Mouse (Mus musculus) kidney, adult 2 months (tissue): ENCODE results near the gene Muc20. TPM values are rescaled to one million over a fixed set of nuclear protein-coding genes. Genes with fewer than 3 reads are reported as not detected.

Source experiments
- DNase-seq: peaks from one replicate; pipeline ENCODE4 v3.0.0; 2021
- H3K27ac ChIP-seq: fragments of 200-500 bp; 2 replicates; pipeline ENCODE4 v1.5.1; 2012; ENCODE audit warnings: low read depth, low read length, control low read depth, inconsistent platforms; ENCODE audit not compliant: insufficient read depth
- H3K27me3 ChIP-seq: fragments of 200-500 bp; replicated peaks from 2 replicates; pipeline ENCODE4 v1.6.1; 2012; ENCODE audit warnings: mild to moderate bottlenecking, moderate library complexity, low read length, inconsistent platforms; ENCODE audit not compliant: control insufficient read depth, insufficient read depth
- H3K36me3 ChIP-seq: fragments of 200-500 bp; 2 replicates; pipeline ENCODE4 v1.6.1; 2012; ENCODE audit warnings: mild to moderate bottlenecking, moderate library complexity, low read length, inconsistent platforms; ENCODE audit not compliant: control insufficient read depth, insufficient read depth
- H3K4me1 ChIP-seq: fragments of 200-500 bp; 2 replicates; pipeline ENCODE4 v1.6.1; 2011; ENCODE audit warnings: low read length; ENCODE audit not compliant: control insufficient read depth, insufficient read depth
- H3K4me3 ChIP-seq: fragments of 200-500 bp; 2 replicates; pipeline ENCODE4 v1.5.1; 2011; ENCODE audit warnings: mild to moderate bottlenecking, low read depth, low read length, control low read depth; ENCODE audit not compliant: insufficient read depth
- CTCF ChIP-seq: fragments of 200-500 bp; conservative IDR thresholded peaks from 2 replicates; pipeline ENCODE4 v1.5.1; 2011; ENCODE audit warnings: low read depth, mild to moderate bottlenecking, control low read depth, low read length, moderate library complexity, mixed read lengths; ENCODE audit not compliant: insufficient read depth, insufficient read length
- POLR2A ChIP-seq: fragments of 200-500 bp; IDR thresholded peaks from one replicate; pipeline ENCODE4 v1.6.1; 2011; ENCODE audit warnings: low read depth, low read length, control low read depth
- WGBS: fragments of 180-500 bp; shearing (Covaris S2); methylation state at CpG from one replicate; pipeline ENCODE4 v1.1.7; 2018; 5-methylcytosine and 5-hydroxymethylcytosine counted together
- polyA plus RNA-seq: library from polyadenylated mRNA; depleted of rRNA; stranded (reverse); fragments of >200 nt; gene quantifications from 2 replicates; pipeline ENCODE4 v1.2.3, GENCODE M21; 2012; rRNA removed

Muc20 gene
- 39.2 and 41.8 TPM in 2 replicates for polyA plus RNA-seq

GRCm38 (mm10) chr16:32797426-32797689 lies at the start of gene Muc20:
Muc20 (minus strand) TSS chr16:32797435.
- WGBS = 44% methylated on average over 3 of the region's 3 CpGs
- no peaks in the 10 kb centered on the region for H3K4me1 ChIP-seq
- no peaks in the 10 kb centered on the region for H3K27me3 ChIP-seq
- H3K36me3 ChIP-seq = no peaks in the 10 kb centered on the region
- no peak for DNase-seq
- no peak within 1 kb of the TSS for H3K4me3 ChIP-seq
- TF ChIP-seq POLR2A = no peak
- no peak for TF ChIP-seq CTCF
- H3K27ac ChIP-seq = no peak within 1 kb of the TSS

DNA sequence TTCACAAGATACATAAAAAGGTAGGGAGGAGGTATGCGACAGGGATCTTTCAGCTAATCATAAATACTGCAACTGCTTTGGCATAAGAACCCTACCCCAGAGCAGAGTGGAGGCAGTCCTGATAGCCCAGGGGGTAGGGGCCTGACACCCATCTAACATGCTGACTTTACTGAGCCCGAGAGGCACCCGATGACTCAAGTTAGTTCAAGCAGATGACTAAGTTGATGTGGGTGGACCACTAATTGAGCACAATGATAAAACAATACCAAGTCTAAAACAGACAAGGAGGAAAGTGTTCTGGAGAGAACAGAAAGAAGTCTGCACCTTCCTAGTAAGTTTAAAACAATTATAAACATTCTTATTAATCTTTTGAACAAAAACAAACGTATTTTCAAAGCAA lies 34.3 kb upstream of the Muc20 start:
- H3K36me3 ChIP-seq = no peaks in the 10 kb centered on the region; the same call in none of the 2 replicates
- H3K27ac ChIP-seq = no peak overlapping the region
- DNase-seq = no peak
- TF ChIP-seq POLR2A (no peak), CTCF (no peak)
- H3K4me1 ChIP-seq = no peaks in the 10 kb centered on the region
- H3K4me3 ChIP-seq = no peak overlapping the region
- 90% methylated on average over 4 of the region's 4 CpGs for WGBS
- H3K27me3 ChIP-seq = no peaks in the 10 kb centered on the region

GRCm38 (mm10) chr16:32829104-32829503 lies 31.9 kb upstream of the Muc20 start:
- no peaks in the 10 kb centered on the region; the same call in none of the 2 replicates for H3K36me3 ChIP-seq
- TF ChIP-seq POLR2A = no peak
- no peak for TF ChIP-seq CTCF
- H3K4me3 ChIP-seq = no peak overlapping the region
- H3K4me1 ChIP-seq = no peaks in the 10 kb centered on the region
- WGBS = 75% methylated on average over 11 of the region's 11 CpGs
- H3K27me3 ChIP-seq = no peaks in the 10 kb centered on the region
- no peak overlapping the region for H3K27ac ChIP-seq
- DNase-seq = no peak

DNA sequence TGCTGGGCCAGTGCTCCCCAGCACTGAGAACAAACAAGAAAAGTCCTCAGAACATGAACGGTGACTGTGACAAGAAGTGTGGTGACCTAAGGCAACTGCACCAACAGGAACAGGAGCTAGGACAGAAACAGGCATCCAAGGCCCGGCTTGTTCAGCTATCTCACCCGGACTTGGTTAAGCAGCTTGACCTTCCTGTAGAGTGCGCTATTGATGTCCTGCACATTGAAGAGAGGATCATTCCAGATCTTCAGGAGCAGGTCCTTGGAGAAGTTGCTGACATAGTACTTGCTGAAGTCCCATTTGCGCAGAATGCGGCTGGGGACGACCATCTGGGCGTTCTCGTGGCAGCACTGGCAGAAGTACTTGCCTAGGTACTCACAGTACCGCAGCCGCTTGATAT lies 29.3 kb upstream of the Muc20 start:
- H3K27me3 ChIP-seq = no peaks in the 10 kb centered on the region
- no peak overlapping the region for H3K27ac ChIP-seq
- H3K4me1 ChIP-seq = no peaks in the 10 kb centered on the region
- TF ChIP-seq POLR2A (no peak), CTCF (no peak)
- no peak overlapping the region for H3K4me3 ChIP-seq
- H3K36me3 ChIP-seq = no peaks in the 10 kb centered on the region; the same call in none of the 2 replicates
- no peak for DNase-seq
- 94% methylated on average over 11 of the region's 11 CpGs for WGBS

DNA sequence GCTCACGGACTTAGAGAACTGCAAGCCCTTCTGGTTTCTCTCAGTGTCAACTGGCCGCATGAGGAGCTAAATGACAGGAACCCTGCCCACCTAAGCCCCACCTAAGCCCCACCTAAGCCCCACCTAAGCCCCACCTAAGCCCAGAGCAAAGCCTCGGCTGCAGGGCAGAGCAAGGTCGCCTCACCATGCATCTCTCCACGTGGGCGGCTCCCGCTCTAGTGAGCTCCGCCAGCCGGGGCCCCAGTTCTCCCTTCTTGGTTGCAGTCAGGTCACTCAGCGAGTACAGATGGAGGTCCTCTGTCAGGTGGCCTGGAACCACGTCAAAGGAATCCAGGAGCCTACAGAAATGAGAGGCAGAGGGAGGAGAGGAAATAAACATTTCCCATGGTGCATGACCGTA lies 28.1 kb upstream of the Muc20 start:
- TF ChIP-seq POLR2A (no peak), CTCF (no peak)
- Histone ChIP-seq H3K27ac (no peak overlapping the region), H3K4me3 (no peak overlapping the region), H3K4me1 (no peaks in the 10 kb centered on the region), H3K36me3 (no peaks in the 10 kb centered on the region; the same call in 1 of the 2 replicates), H3K27me3 (no peaks in the 10 kb centered on the region)
- no peak for DNase-seq
- whole genome bisulfite sequencing = 68% methylated on average over 12 of the region's 12 CpGs

- Histone ChIP-seq H3K4me3 (no peak overlapping the region), H3K27me3 (no peaks in the 10 kb centered on the region), H3K36me3 (no peaks in the 10 kb centered on the region; the same call in 1 of the 2 replicates), H3K4me1 (no peaks in the 10 kb centered on the region), H3K27ac (no peak overlapping the region)
- 77% methylated on average over 13 of the region's 13 CpGs for WGBS
- TF ChIP-seq POLR2A = no peak
- TF ChIP-seq CTCF = no peak
- no peak for DNase-seq
These were observed 26.8 kb upstream of the Muc20 start for GRCm38 (mm10) chr16:32824061-32824460.

- Histone ChIP-seq H3K4me1 (no peaks in the 10 kb centered on the region), H3K4me3 (no peak overlapping the region), H3K27me3 (no peaks in the 10 kb centered on the region), H3K36me3 (no peaks in the 10 kb centered on the region; the same call in 1 of the 2 replicates), H3K27ac (no peak overlapping the region)
- TF ChIP-seq POLR2A (no peak), CTCF (no peak)
- no peak for DNase-seq
- WGBS = 86% methylated on average over 8 of the region's 8 CpGs
These were observed 26.3 kb upstream of the Muc20 start for GRCm38 (mm10) chr16:32823487-32823886.

GRCm38 (mm10) chr16:32822881-32823280 lies 25.6 kb upstream of the Muc20 start:
- Histone ChIP-seq H3K27ac (no peak overlapping the region), H3K4me3 (no peak overlapping the region), H3K27me3 (no peaks in the 10 kb centered on the region), H3K4me1 (no peaks in the 10 kb centered on the region), H3K36me3 (no peaks in the 10 kb centered on the region; the same call in 1 of the 2 replicates)
- WGBS = 88% methylated on average over 5 of the region's 5 CpGs
- DNase-seq = no peak
- TF ChIP-seq CTCF = no peak
- TF ChIP-seq POLR2A = no peak
